Mouse (Mus musculus): ENCODE data around the gene Cflar. TPM values are rescaled to one million over a fixed set of nuclear protein-coding genes. Genes with fewer than 3 reads are reported as not detected.

Gene Cflar
- polyA plus RNA-seq, 1 experiment from 2014 or later = 19.1 TPM

- Histone ChIP-seq H3K27ac (ENCODE audit: low read depth, low read length) (no peak overlapping the region), H3K9ac (ENCODE audit: low read length) (no peak overlapping the region), H3K4me3 (ENCODE audit: low read depth, low read length) (no peak overlapping the region), H3K4me1 (ENCODE audit: control insufficient read depth, insufficient read depth, low read length) (no peaks in the 10 kb centered on the region), H3K27me3 (ENCODE audit: control insufficient read depth, insufficient read depth, low read length) (no peaks in the 10 kb centered on the region), H3K9me3 (ENCODE audit: control insufficient read depth, low read length) (no peaks in the 10 kb centered on the region), H3K4me2 (no peak overlapping the region), H3K36me3 (ENCODE audit: control insufficient read depth, insufficient read depth, low read length) (peaks cover 3% of the 10 kb centered on the region; the same call in 1 of the 2 replicates)
- DNase-seq (ENCODE audit: low spot score, missing footprints) (no peak), ATAC-seq (ENCODE audit: low FRiP score) (no peak)
- 92% methylated on average over 11 of the region's 11 CpGs for WGBS
Observed at GRCm38 (mm10) chr1:58734043-58734920, 23.0 kb downstream of the Cflar start.

- Histone ChIP-seq H3K36me3 (ENCODE audit: control insufficient read depth, insufficient read depth, low read length) (peaks cover 6% of the 10 kb centered on the region; the same call in 1 of the 2 replicates), H3K4me1 (ENCODE audit: control insufficient read depth, insufficient read depth, low read length) (no peaks in the 10 kb centered on the region), H3K27me3 (ENCODE audit: control insufficient read depth, insufficient read depth, low read length) (no peaks in the 10 kb centered on the region), H3K4me2 (no peak overlapping the region), H3K27ac (ENCODE audit: low read depth, low read length) (no peak overlapping the region), H3K9me3 (ENCODE audit: control insufficient read depth, low read length) (no peaks in the 10 kb centered on the region), H3K4me3 (ENCODE audit: low read depth, low read length) (no peak overlapping the region), H3K9ac (ENCODE audit: low read length) (no peak overlapping the region)
- WGBS = 94% methylated on average over 7 of the region's 7 CpGs
- ATAC-seq (ENCODE audit: low FRiP score) = no peak
- DNase-seq (ENCODE audit: low spot score, missing footprints) = no peak
Observed at GRCm38 (mm10) chr1:58735962-58736361, 24.7 kb downstream of the Cflar start.

- no peak for DNase-seq (ENCODE audit: low spot score, missing footprints)
- Histone ChIP-seq H3K4me3 (ENCODE audit: low read depth, low read length) (no peak overlapping the region), H3K4me1 (ENCODE audit: control insufficient read depth, insufficient read depth, low read length) (no peaks in the 10 kb centered on the region), H3K4me2 (no peak overlapping the region), H3K27ac (ENCODE audit: low read depth, low read length) (no peak overlapping the region), H3K36me3 (ENCODE audit: control insufficient read depth, insufficient read depth, low read length) (peaks cover 4% of the 10 kb centered on the region; the same call in 1 of the 2 replicates), H3K9ac (ENCODE audit: low read length) (no peak overlapping the region), H3K9me3 (ENCODE audit: control insufficient read depth, low read length) (no peaks in the 10 kb centered on the region), H3K27me3 (ENCODE audit: control insufficient read depth, insufficient read depth, low read length) (no peaks in the 10 kb centered on the region)
- WGBS = 96% methylated on average over 22 of the region's 22 CpGs
- ATAC-seq (ENCODE audit: low FRiP score) = no peak
Observed at GRCm38 (mm10) chr1:58736968-58737367, 25.7 kb downstream of the Cflar start.

- Histone ChIP-seq H3K9me3 (ENCODE audit: control insufficient read depth, low read length) (no peaks in the 10 kb centered on the region), H3K27me3 (ENCODE audit: control insufficient read depth, insufficient read depth, low read length) (no peaks in the 10 kb centered on the region), H3K9ac (ENCODE audit: low read length) (no peak overlapping the region), H3K27ac (ENCODE audit: low read depth, low read length) (no peak overlapping the region), H3K4me1 (ENCODE audit: control insufficient read depth, insufficient read depth, low read length) (no peaks in the 10 kb centered on the region), H3K36me3 (ENCODE audit: control insufficient read depth, insufficient read depth, low read length) (peaks cover 4% of the 10 kb centered on the region; the same call in 1 of the 2 replicates), H3K4me2 (no peak overlapping the region), H3K4me3 (ENCODE audit: low read depth, low read length) (no peak overlapping the region)
- DNase-seq (ENCODE audit: low spot score, missing footprints) (no peak), ATAC-seq (ENCODE audit: low FRiP score) (no peak)
- 87% methylated on average over 7 of the region's 7 CpGs for WGBS
Observed at GRCm38 (mm10) chr1:58739529-58739928, 28.2 kb downstream of the Cflar start.

GRCm38 (mm10) chr1:58742571-58743021 lies 31.3 kb downstream of the Cflar start:
- Histone ChIP-seq H3K4me2 (no peak overlapping the region), H3K4me1 (ENCODE audit: control insufficient read depth, insufficient read depth, low read length) (no peaks in the 10 kb centered on the region), H3K27ac (ENCODE audit: low read depth, low read length) (no peak overlapping the region), H3K9me3 (ENCODE audit: control insufficient read depth, low read length) (no peaks in the 10 kb centered on the region), H3K36me3 (ENCODE audit: control insufficient read depth, insufficient read depth, low read length) (peaks cover 4% of the 10 kb centered on the region; the same call in 1 of the 2 replicates), H3K4me3 (ENCODE audit: low read depth, low read length) (no peak overlapping the region), H3K27me3 (ENCODE audit: control insufficient read depth, insufficient read depth, low read length) (no peaks in the 10 kb centered on the region), H3K9ac (ENCODE audit: low read length) (no peak overlapping the region)
- no peak for ATAC-seq (ENCODE audit: low FRiP score)
- no peak for DNase-seq (ENCODE audit: low spot score, missing footprints)
- WGBS = 87% methylated on average over 5 of the region's 5 CpGs

GRCm38 (mm10) chr1:58743252-58743651 lies 31.9 kb downstream of the Cflar start:
- WGBS = 97% methylated on average over 6 of the region's 6 CpGs
- Histone ChIP-seq H3K9ac (ENCODE audit: low read length) (no peak overlapping the region), H3K36me3 (ENCODE audit: control insufficient read depth, insufficient read depth, low read length) (peaks cover 4% of the 10 kb centered on the region; the same call in 1 of the 2 replicates), H3K27me3 (ENCODE audit: control insufficient read depth, insufficient read depth, low read length) (no peaks in the 10 kb centered on the region), H3K27ac (ENCODE audit: low read depth, low read length) (no peak overlapping the region), H3K4me1 (ENCODE audit: control insufficient read depth, insufficient read depth, low read length) (no peaks in the 10 kb centered on the region), H3K4me2 (no peak overlapping the region), H3K9me3 (ENCODE audit: control insufficient read depth, low read length) (no peaks in the 10 kb centered on the region), H3K4me3 (ENCODE audit: low read depth, low read length) (no peak overlapping the region)
- ATAC-seq (ENCODE audit: low FRiP score) (no peak), DNase-seq (ENCODE audit: low spot score, missing footprints) (no peak)

- Histone ChIP-seq H3K4me3 (ENCODE audit: low read depth, low read length) (no peak overlapping the region), H3K9ac (ENCODE audit: low read length) (no peak overlapping the region), H3K4me1 (ENCODE audit: control insufficient read depth, insufficient read depth, low read length) (no peaks in the 10 kb centered on the region), H3K27me3 (ENCODE audit: control insufficient read depth, insufficient read depth, low read length) (no peaks in the 10 kb centered on the region), H3K9me3 (ENCODE audit: control insufficient read depth, low read length) (no peaks in the 10 kb centered on the region), H3K27ac (ENCODE audit: low read depth, low read length) (no peak overlapping the region), H3K4me2 (no peak overlapping the region), H3K36me3 (ENCODE audit: control insufficient read depth, insufficient read depth, low read length) (peaks cover 2% of the 10 kb centered on the region; the same call in 1 of the 2 replicates)
- DNase-seq (ENCODE audit: low spot score, missing footprints) (no peak), ATAC-seq (ENCODE audit: low FRiP score) (no peak)
- WGBS = 93% methylated on average over 7 of the region's 7 CpGs
Observed at GRCm38 (mm10) chr1:58744645-58745044, 33.3 kb downstream of the Cflar start.

- H3K27ac ChIP-seq (ENCODE audit: low read depth, low read length) = no peak overlapping the region
- H3K27me3 ChIP-seq (ENCODE audit: control insufficient read depth, insufficient read depth, low read length) = no peaks in the 10 kb centered on the region
- WGBS = 66% methylated on average over 9 of the region's 9 CpGs
- no peak for DNase-seq (ENCODE audit: low spot score, missing footprints)
- H3K4me2 ChIP-seq = no peak overlapping the region
- H3K9me3 ChIP-seq (ENCODE audit: control insufficient read depth, low read length) = no peaks in the 10 kb centered on the region
- no peak overlapping the region for H3K4me3 ChIP-seq (ENCODE audit: low read depth, low read length)
- ATAC-seq (ENCODE audit: low FRiP score) = no peak
- no peak overlapping the region for H3K9ac ChIP-seq (ENCODE audit: low read length)
- H3K4me1 ChIP-seq (ENCODE audit: control insufficient read depth, insufficient read depth, low read length) = no peaks in the 10 kb centered on the region
- H3K36me3 ChIP-seq (ENCODE audit: control insufficient read depth, insufficient read depth, low read length) = no peaks in the 10 kb centered on the region
Observed at GRCm38 (mm10) chr1:58746880-58747279, 35.6 kb downstream of the Cflar start.

GRCm38 (mm10) chr1:58759451-58759850 lies 48.1 kb downstream of the Cflar start:
- no peaks in the 10 kb centered on the region for H3K27me3 ChIP-seq (ENCODE audit: control insufficient read depth, insufficient read depth, low read length)
- H3K9me3 ChIP-seq (ENCODE audit: control insufficient read depth, low read length) = no peaks in the 10 kb centered on the region
- DNase-seq (ENCODE audit: low spot score, missing footprints) = no peak
- H3K9ac ChIP-seq (ENCODE audit: low read length) = no peak overlapping the region
- no peak overlapping the region for H3K4me3 ChIP-seq (ENCODE audit: low read depth, low read length)
- H3K4me2 ChIP-seq = no peak overlapping the region
- 92% methylated on average over 3 of the region's 3 CpGs for WGBS
- no peak overlapping the region for H3K27ac ChIP-seq (ENCODE audit: low read depth, low read length)
- no peaks in the 10 kb centered on the region for H3K4me1 ChIP-seq (ENCODE audit: control insufficient read depth, insufficient read depth, low read length)
- no peaks in the 10 kb centered on the region for H3K36me3 ChIP-seq (ENCODE audit: control insufficient read depth, insufficient read depth, low read length)
- no peak for ATAC-seq (ENCODE audit: low FRiP score)
